Mouse (Mus musculus): ENCODE results near the gene Fabp1.

DNA sequence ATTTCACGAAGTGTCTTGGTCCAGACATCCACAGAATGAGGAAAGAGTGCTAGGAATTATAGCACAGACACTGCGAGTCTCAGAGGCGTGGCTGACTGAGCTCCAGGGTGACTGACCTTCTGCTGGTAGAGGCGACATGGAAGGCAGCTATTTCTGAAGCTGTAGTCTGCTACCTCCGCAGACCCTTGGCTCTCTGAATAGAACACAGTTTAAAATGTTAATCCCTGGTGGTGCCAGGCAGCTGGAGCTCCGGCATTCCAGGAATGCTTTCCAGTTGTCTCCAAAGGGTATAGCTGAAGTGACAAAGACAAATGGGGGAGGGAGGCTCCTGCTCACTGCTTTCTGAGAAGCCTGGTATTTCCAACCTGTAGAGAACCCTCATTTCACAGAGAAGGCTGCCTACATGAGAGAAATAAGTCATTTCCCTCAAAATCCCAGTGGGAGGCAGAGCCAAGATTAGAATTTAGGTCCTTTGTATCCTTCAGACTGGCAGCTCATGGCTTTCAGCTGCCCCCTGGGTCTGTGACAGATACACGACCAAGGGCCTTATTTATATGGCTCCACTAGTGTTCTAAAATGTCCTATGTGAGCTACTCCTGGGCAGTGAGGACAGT is 27.6 kb downstream of the Fabp1 start:
- TF ChIP-seq MAFK (IDR thresholded peaks at IDR 0.05; ENCODE audit: insufficient read depth, low read depth, low read length) (no peak), CHD2 (IDR thresholded peaks at IDR 0.05; ENCODE audit: low read depth, low read length) (no peak; the same call in 1 of the 2 replicates), ZC3H11A (IDR thresholded peaks at IDR 0.05; ENCODE audit: borderline replicate concordance, low read depth, low read length) (no peak), ZNF384 (IDR thresholded peaks at IDR 0.05; ENCODE audit: low read depth, low read length) (no peak)
